Mouse (Mus musculus): Measurements from ENCODE around the gene Mfsd4a. TPM values are rescaled to one million over a fixed set of nuclear protein-coding genes. Genes with fewer than 3 reads are reported as not detected.

Gene Mfsd4a
- total RNA-seq, 2 experiments from 2014 or later = 5.1 to 6.9 TPM

GRCm38 (mm10) chr1:132065475-132066172 is 2.2 kb downstream of the Mfsd4a start:
- DNase-seq = no peak

- no peak for DNase-seq
Observed at GRCm38 (mm10) chr1:132065001-132065400, 2.9 kb downstream of the Mfsd4a start.

GRCm38 (mm10) chr1:132063096-132063495 is 4.8 kb downstream of the Mfsd4a start:
- DNase-seq = no peak

GRCm38 (mm10) chr1:132061750-132062541 is 5.9 kb downstream of the Mfsd4a start:
- DNase-seq = no peak

GRCm38 (mm10) chr1:132060036-132060769 is 7.7 kb downstream of the Mfsd4a start:
- no peak for DNase-seq

- no peak for DNase-seq
Observed at GRCm38 (mm10) chr1:132058558-132058957, 9.3 kb downstream of the Mfsd4a start.

GRCm38 (mm10) chr1:132055054-132055664 is 12.7 kb downstream of the Mfsd4a start:
- DNase-seq = no peak

GRCm38 (mm10) chr1:132054387-132054786 is 13.5 kb downstream of the Mfsd4a start:
- DNase-seq = no peak

GRCm38 (mm10) chr1:132051746-132052145 is 16.1 kb downstream of the Mfsd4a start:
- no peak for DNase-seq

GRCm38 (mm10) chr1:132046143-132046735 is 21.6 kb downstream of the Mfsd4a start:
- peak; percentile 63 to 83 for DNase-seq

GRCm38 (mm10) chr1:132043759-132044158 is 24.1 kb downstream of the Mfsd4a start:
- no peak for DNase-seq

- peak; percentile 46 to 80 for DNase-seq
Observed at GRCm38 (mm10) chr1:132040201-132040621, 27.7 kb downstream of the Mfsd4a start.

GRCm38 (mm10) chr1:132038753-132039152 is 29.1 kb downstream of the Mfsd4a start:
- no peak for DNase-seq

GRCm38 (mm10) chr1:132037746-132038145 is 30.1 kb downstream of the Mfsd4a start:
- DNase-seq = no peak

GRCm38 (mm10) chr1:132032172-132032571 is 35.7 kb downstream of the Mfsd4a start:
- no peak for DNase-seq

GRCm38 (mm10) chr1:132030574-132030973 is 37.3 kb downstream of the Mfsd4a start:
- no peak for DNase-seq

- DNase-seq = no peak
Observed at GRCm38 (mm10) chr1:132028413-132028812, 39.4 kb downstream of the Mfsd4a start.

GRCm38 (mm10) chr1:132027978-132028377 is 39.9 kb downstream of the Mfsd4a start:
- DNase-seq = no peak

GRCm38 (mm10) chr1:132026925-132027646 is 40.8 kb downstream of the Mfsd4a start:
- DNase-seq = no peak

- no peak for DNase-seq
Observed at GRCm38 (mm10) chr1:132022107-132022506, 45.8 kb downstream of the Mfsd4a start.

- DNase-seq = no peak
Observed at GRCm38 (mm10) chr1:132019876-132020275, 48.0 kb downstream of the Mfsd4a start.

Data from heart, adult 18-20 months (tissue).